Mouse (Mus musculus) left cerebral cortex, adult 9 months (tissue): ENCODE measurements around the gene Il34.
A peak's percentile ranks its signal among the peaks of the same experiment; 100 is the strongest.

Source experiments
- DNase-seq, 2 experiments: peaks; one replicate each; pipeline ENCODE4 v3.0.0; 2022; ENCODE audit warnings: low spot score in 2 of 2

Il34 gene

GRCm38 (mm10) chr8:110711271-110711934, 94.3 kb downstream of the Il34 start:
- DNase-seq, result no peak

DNA sequence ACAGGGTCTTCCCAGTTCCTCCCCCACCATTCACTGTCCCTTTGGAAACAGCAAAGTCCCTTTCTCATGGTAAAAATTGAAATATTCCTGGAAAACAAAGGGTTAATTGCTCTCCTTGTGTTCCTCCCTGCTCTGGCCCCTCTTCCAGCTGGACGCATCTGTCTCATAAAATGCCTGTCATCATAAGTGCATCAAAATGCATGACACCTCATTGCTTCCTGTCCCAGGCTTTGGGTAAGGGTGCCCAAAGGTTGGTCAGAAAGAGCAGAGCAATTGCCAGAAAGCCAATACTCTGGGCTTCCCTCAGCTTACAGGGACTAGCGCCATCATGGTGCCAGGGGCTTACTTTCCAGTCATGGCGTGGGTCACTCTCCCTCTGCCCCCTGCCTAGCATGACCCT, 95.1 kb downstream of the Il34 start:
- no peak for DNase-seq

DNA sequence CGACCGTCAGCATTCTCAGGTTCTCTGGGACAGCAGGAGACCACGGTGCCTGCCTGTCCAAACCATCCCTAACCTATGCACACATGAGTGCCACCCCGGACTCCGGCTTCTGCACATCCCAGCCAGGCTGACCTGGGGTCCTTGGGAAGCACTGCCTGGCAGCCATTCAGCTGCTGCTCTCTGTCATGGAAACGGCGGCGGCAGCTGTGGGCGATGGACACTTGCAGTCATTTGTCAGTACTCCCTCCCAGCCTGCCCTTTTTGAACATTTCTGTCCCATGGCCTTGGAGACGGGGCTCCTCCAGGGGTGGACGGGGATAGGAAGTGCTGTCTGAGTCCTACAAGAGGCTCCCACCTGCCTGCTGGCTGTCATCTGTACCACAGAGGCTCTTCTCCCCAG, 97.3 kb downstream of the Il34 start:
- no peak for DNase-seq

- DNase-seq, result no peak
These were observed 99.3 kb downstream of the Il34 start for GRCm38 (mm10) chr8:110706288-110706870.

- no peak for DNase-seq
These were observed 100.1 kb downstream of the Il34 start for GRCm38 (mm10) chr8:110705391-110706287.

DNA sequence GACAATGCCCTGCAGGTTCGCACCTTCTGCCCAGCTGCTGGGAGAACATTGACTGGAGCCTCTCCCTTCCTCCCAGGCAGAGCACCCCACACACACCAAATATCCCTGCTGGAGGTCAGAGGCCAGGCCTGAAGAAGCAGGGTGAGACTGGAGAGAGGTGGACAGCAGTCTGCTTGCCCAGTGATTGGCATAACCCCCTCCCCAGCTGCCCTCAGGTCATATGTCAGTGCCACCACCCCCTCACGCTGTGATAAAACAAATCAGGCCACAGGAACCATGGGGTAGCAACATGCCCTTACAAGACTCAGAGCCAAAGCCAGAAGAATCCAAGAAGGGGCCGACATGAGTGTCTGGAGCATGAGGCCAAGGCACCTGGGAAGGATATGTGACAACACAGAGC, 101.6 kb downstream of the Il34 start:
- no peak for DNase-seq

- no peak for DNase-seq
These were observed 102.2 kb downstream of the Il34 start for GRCm38 (mm10) chr8:110703460-110704061.

DNA sequence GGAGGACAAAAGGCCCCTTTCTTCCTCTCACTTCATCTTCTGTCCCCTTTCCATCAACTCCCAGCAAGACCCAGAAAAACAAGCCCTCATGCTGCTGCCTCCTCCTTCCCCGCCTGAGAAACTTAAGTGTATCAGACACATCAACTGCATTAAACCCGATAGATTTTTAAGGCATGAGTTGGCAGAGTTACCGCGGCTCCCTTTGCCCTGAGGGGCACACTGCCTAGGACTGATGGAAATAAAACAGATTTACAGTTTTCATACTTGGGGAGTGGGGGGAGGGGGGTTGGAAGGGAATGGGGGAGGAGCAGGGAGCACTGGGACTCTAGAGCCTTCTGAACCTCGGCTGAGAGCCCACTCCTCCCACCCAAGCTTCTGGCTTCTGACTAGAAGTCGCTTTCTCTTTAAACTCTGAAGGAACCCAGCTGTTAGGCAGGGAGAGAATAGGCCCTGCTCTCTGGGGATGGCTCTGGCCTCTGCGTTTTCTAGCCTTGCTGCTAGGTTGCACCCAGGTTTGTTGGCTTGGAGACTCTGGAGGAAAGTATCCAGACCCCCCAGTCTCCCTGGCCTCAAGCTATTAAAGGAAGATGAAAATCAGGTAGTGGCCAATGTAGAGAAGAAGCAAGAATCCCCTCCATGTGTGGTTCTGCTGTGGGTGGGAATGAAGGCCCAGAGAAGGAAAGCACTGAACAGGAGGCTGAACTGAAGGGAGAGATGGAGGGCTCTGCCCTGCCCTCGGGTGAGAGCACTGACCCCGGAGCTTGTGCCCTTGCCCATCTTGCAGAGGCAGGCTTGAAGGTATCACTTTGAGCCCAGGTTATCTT, 102.9 kb downstream of the Il34 start:
- DNase-seq, result no peak

DNA sequence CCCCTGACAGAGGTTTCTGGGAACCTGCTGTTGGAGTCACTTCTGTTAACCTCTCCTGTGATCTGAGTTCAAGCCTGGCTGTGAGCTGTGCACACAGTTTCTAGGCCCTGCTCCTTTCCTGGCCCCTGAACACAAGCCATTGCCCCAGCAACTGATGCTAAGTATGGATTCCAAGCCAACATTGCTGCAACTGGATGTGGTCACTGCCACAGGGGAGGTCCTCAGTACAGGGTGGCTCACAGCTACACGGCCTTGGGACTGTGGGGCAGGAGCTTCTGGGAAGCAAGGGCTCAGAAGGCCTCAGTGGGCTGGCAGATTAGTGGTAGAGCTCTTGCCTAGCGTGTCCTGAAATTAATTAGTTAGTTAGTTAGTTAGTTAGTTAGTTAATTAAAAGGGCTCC, 105.2 kb downstream of the Il34 start:
- no peak for DNase-seq

DNA sequence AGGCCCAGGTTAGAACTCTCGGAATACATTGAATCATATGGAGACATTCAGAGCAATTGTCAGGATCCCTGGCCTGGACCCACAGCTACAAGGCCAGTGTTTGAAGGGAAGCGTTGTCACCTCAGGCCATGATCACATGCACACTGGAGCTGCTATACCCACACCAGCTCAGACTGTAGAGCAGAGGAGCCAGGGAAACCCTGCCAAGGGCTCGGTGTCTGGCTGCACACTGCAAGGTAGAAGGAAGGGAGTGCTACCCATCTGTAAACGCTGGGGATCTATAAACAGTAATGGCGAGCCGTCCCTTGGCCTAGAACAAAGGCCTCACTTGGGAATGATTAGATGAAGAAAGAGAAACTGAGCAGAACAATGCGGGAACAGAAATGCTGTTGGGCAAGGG, 106.2 kb downstream of the Il34 start:
- DNase-seq, result no peak

DNA sequence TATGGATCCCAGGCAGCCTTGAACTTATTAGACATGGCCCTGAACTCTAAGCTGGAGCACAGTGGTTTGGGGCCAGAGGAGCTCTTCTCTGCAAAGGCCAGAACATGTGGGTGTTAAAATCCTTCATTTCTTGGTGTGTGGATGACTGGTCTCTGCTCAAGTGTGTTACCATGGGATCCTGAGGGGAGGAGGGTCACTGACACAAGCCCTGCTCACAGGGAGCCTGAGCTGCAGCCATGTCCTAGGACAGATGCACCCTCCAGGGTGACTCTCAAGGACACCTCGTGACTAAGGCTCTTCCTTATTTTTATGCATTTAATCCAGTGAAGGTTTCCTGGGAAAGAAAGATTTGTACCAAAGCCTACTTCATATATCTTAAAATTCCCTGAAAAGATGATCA, 107.6 kb downstream of the Il34 start:
- no peak for DNase-seq

DNA sequence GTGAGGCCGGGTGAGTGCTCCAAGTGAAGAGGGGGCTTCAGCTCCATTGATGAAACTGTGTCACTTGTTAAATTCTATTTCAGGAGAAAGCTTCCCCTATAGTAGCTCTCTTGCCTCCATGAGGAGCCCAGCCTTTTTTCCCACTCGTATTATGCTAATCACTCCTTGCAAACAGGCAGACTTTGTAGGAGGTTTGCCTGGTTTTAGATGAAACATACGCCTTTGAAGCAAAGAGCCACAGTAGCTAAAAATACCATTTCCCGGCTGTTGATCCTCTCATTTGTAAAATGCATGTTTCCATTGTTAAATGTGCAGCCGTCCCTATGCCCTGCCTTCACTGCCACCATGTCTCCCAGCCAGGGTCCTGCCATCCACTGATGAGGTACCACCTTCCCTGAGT, 108.2 kb downstream of the Il34 start:
- DNase-seq, result peak; percentile 63 to 67

GRCm38 (mm10) chr8:110696051-110696450, 109.7 kb downstream of the Il34 start:
- DNase-seq, result no peak

DNA sequence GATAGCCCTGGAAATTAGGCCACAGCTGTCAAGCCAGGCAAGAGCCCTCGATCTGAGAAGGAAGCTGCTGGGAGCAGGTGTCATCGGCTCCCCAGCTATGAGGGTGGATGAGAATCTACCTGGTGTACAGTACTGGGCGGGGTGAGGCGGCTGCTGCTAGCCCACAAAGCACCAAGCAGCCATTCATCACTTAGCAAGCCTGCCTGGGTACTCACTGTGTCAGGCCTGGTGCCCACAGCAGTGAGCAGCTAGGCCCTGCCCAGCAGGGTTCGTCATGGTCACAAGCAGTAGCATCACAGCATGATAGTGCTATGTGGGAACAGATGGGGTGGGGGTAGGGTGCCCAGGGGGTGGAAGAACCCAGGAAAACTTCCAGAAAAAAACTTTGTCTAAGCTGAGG, 110.3 kb downstream of the Il34 start:
- DNase-seq, result no peak

DNA sequence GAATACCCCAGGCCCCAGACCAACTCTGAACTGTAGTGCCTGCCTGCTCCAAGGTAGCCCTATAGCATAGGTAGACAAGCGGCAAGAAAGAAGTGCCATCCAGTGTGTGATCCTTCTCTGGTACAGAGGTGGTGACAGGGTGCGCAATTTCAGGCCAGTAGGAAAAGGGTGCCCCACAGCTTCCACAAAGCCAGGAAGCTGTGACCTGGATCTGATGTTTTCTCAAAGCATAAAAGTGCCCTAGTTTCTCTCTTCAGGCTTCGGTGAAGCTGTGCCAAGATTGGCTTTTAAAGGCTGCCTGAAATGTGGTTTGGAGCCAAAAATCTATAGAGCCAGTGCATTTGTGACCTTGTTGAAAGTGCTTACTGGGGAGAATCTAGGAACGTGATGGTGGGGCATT, 110.9 kb downstream of the Il34 start:
- no peak for DNase-seq

DNA sequence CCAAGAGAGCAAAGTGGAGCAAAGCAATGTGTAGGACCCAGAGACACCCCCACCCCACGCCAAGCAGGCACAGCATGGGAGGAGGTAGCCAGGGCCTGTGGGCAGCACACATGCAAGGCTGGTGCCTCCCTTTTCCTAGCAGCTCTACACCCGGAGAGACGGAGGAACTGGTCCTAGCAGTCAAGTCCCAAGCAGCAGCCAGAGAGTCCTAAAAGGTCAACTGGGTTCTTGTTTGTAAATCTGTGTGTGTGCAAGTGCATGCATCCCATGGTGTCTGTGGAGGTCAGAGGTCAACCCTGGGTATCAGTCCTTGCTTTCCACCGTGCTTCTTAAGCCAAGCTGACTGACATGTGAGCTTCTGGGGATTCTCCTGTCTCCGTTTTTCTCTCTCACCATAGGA, 111.5 kb downstream of the Il34 start:
- no peak for DNase-seq
